Mouse (Mus musculus) layer of hippocampus, adult 2 months (tissue): Measurements from ENCODE around the gene Pcid2. TPM values are rescaled to one million over a fixed set of nuclear protein-coding genes. Genes with fewer than 3 reads are reported as not detected.
"Not testable (repeated sequence)": the region's sequence is repeated elsewhere in the genome, so short reads cannot be mapped to it uniquely, and the experiment has no call there.

ENCODE experiments used
- DNase-seq, 2 experiments: peaks; one replicate each; pipeline ENCODE4 v3.0.0; 2022; ENCODE audit warnings: low spot score in 2 of 2
- H3K27ac ChIP-seq: fragments of 200-600 bp; 2 replicates; pipeline ENCODE4 v1.8.1; 2022
- H3K4me3 ChIP-seq: fragments of 200-600 bp; 2 replicates; pipeline ENCODE4 v1.8.1; 2022; ENCODE audit warnings: mild to moderate bottlenecking
- CTCF ChIP-seq: fragments of 200-600 bp; conservative IDR thresholded peaks from 2 replicates; pipeline ENCODE4 v1.8.1; 2022; ENCODE audit warnings: antibody characterized with exemption, mild to moderate bottlenecking, moderate library complexity
- long read RNA-seq, 2 experiments: library from polyadenylated mRNA; stranded (forward); transcript quantifications; one replicate each; pipeline ENCODE4 v2.0.0; 2021; ENCODE audit warnings: borderline mapping rate in 2 of 2
- total RNA-seq, 2 experiments: library from RNA; stranded (reverse); gene quantifications; 2 replicates each; pipeline ENCODE4 v1.2.3; 2021

Gene Pcid2
- total RNA-seq = 10 to 100 TPM; 28.2 to 30.7 TPM
- long read RNA-seq, experiment 1, transcript Pcid2-201 (14 exons, 2,860 nt) = major isoform, 12 of 18 reads
- long read RNA-seq, experiment 1, partial matches to known transcripts = 0 of 18 reads
- long read RNA-seq, experiment 1, other reads (novel, unspliced or antisense) = 6 of 18 reads
- long read RNA-seq, experiment 2, transcript Pcid2-201 (14 exons, 2,860 nt) = major isoform, 15 of 24 reads
- long read RNA-seq, experiment 2, partial matches to known transcripts = 4 of 24 reads
- long read RNA-seq, experiment 2, other reads (novel, unspliced or antisense) = 5 of 24 reads

- H3K27ac ChIP-seq = peak within 1 kb of the TSS; percentile 95
- TF ChIP-seq CTCF = peak; percentile 81
- peak; percentile 96 to 97 for DNase-seq
- H3K4me3 ChIP-seq = peak within 1 kb of the TSS; percentile 91
These were observed at the start of gene Pcid2, which contains the start of gene Cul4a for GRCm38 (mm10) chr8:13105087-13105881. TSS of gene Pcid2 (minus strand) at chr8:13105459. TSS of gene Cul4a (plus strand) at chr8:13105621.

- H3K4me3 ChIP-seq = no peak overlapping the region
- no peak for TF ChIP-seq CTCF
- DNase-seq = no peak
- H3K27ac ChIP-seq = no peak overlapping the region
These were observed 48.8 kb upstream of the Pcid2 start for GRCm38 (mm10) chr8:13154099-13154498.

- no peak overlapping the region for H3K27ac ChIP-seq
- H3K4me3 ChIP-seq = no peak overlapping the region
- DNase-seq = no peak
- TF ChIP-seq CTCF = no peak
These were observed 45.7 kb upstream of the Pcid2 start for GRCm38 (mm10) chr8:13150929-13151328.

- H3K27ac ChIP-seq = no peak overlapping the region
- H3K4me3 ChIP-seq = no peak overlapping the region
- no peak for TF ChIP-seq CTCF
- DNase-seq = no peak
These were observed 44.6 kb upstream of the Pcid2 start for GRCm38 (mm10) chr8:13149866-13150265.

GRCm38 (mm10) chr8:13149287-13149686 lies 44.0 kb upstream of the Pcid2 start:
- peak; percentile 39 for TF ChIP-seq CTCF
- H3K27ac ChIP-seq = no peak overlapping the region
- no peak for DNase-seq
- no peak overlapping the region for H3K4me3 ChIP-seq

GRCm38 (mm10) chr8:13148476-13148875 lies 43.2 kb upstream of the Pcid2 start:
- DNase-seq = no peak
- no peak overlapping the region for H3K27ac ChIP-seq
- no peak for TF ChIP-seq CTCF
- H3K4me3 ChIP-seq = no peak overlapping the region

- Histone ChIP-seq H3K27ac (no peak overlapping the region), H3K4me3 (no peak overlapping the region)
- TF ChIP-seq CTCF = no peak
- DNase-seq = no peak
These were observed 36.4 kb upstream of the Pcid2 start for GRCm38 (mm10) chr8:13141681-13142080.

GRCm38 (mm10) chr8:13139641-13140182 lies 34.5 kb upstream of the Pcid2 start:
- H3K4me3 ChIP-seq = no peak overlapping the region
- DNase-seq = no peak
- H3K27ac ChIP-seq = no peak overlapping the region
- TF ChIP-seq CTCF = no peak

GRCm38 (mm10) chr8:13132220-13132619 lies 27.0 kb upstream of the Pcid2 start:
- DNase-seq = peak in 1 of 2 experiments; percentile 62
- not testable (repeated sequence) for H3K27ac ChIP-seq, H3K4me3 ChIP-seq
- peak; percentile 83 for TF ChIP-seq CTCF

- no peak overlapping the region for H3K4me3 ChIP-seq
- TF ChIP-seq CTCF = no peak
- no peak for DNase-seq
- H3K27ac ChIP-seq = no peak overlapping the region
These were observed 19.6 kb upstream of the Pcid2 start for GRCm38 (mm10) chr8:13124897-13125296.

GRCm38 (mm10) chr8:13122887-13123421 lies 17.7 kb upstream of the Pcid2 start:
- no peak overlapping the region for H3K27ac ChIP-seq
- H3K4me3 ChIP-seq = no peak overlapping the region
- no peak for TF ChIP-seq CTCF
- no peak for DNase-seq

GRCm38 (mm10) chr8:13120882-13121665 lies 15.8 kb upstream of the Pcid2 start:
- no peak for TF ChIP-seq CTCF
- no peak for DNase-seq
- H3K4me3 ChIP-seq = no peak overlapping the region
- H3K27ac ChIP-seq = no peak overlapping the region

GRCm38 (mm10) chr8:13118516-13118915 lies 13.3 kb upstream of the Pcid2 start:
- DNase-seq = no peak
- H3K27ac ChIP-seq = no peak overlapping the region
- TF ChIP-seq CTCF = no peak
- H3K4me3 ChIP-seq = no peak overlapping the region
